Mouse (Mus musculus) ovary, postnatal 14 days (tissue): ENCODE data around the gene Slc6a19.
"Not testable (repeated sequence)": the region's sequence is repeated elsewhere in the genome, so short reads cannot be mapped to it uniquely, and the experiment has no call there.

Experiments
- DNase-seq: peaks from one replicate; pipeline ENCODE4 v3.0.0; 2022; ENCODE audit warnings: low spot score

Gene Slc6a19

GRCm38 (mm10) chr13:73712228-73712627 lies 7.6 kb upstream of the Slc6a19 start:
- no peak for DNase-seq

DNA sequence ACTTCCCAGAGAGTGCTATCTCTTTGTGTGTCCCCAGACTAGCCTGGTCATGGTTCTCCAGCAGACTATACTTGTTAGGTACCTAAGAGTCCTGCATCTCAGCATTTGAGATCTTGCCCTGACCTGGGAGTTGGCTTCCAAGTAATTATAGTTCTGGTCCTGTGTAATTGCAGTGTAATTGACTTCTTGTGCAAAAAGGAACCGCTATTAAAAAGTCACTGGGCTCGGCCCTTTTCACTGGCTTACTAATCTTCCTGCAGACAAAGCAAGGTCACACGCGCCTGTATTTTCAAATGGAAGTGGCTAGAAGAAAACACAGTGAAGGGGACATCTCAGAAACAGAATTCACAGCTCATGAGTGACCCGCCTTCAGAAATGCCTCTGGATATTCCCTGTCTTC lies 7.1 kb upstream of the Slc6a19 start:
- DNase-seq, result no peak

DNA sequence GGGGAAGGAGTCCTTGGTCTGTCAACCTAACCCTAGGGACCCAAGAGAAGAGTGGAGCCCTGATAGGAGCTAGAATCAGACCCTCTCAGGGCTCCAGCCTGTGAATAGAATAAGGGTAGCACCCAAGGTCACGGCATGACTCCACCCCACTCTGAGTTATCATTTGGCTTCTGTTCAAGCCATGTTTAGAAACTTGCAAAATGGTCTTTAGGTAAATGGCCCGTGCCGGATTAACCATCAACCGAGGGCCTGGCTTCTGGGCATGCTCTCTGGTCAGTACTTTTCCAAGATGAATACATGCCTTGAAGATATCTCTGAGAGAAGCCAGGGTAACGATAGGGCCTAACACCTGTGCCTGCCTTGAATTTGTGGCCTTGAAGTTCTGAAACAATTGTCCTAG lies 6.6 kb upstream of the Slc6a19 start:
- DNase-seq, result no peak

- no peak for DNase-seq
Measured at GRCm38 (mm10) chr13:73709491-73709890, 4.8 kb upstream of the Slc6a19 start.

DNA sequence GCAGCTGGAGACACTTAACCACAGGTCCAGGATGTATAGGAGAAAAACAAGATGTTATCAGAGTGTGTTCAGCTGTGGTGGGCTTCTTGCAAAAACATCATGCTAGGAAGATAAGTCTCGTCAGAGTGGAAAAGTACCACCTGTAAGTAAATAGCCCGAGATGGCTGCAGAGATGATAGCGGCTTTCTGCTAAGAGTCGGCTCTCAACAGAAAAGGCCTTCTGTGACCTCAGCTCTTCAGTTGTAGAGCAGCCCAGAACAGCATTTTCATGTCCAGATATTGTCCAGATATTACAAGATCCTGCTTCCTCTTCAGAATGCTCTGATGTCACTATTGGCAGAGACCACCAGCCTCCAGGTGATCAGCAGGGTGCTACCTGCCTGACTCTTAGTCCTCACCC lies 1.2 kb downstream of the Slc6a19 start:
- not testable (repeated sequence) for DNase-seq

DNA sequence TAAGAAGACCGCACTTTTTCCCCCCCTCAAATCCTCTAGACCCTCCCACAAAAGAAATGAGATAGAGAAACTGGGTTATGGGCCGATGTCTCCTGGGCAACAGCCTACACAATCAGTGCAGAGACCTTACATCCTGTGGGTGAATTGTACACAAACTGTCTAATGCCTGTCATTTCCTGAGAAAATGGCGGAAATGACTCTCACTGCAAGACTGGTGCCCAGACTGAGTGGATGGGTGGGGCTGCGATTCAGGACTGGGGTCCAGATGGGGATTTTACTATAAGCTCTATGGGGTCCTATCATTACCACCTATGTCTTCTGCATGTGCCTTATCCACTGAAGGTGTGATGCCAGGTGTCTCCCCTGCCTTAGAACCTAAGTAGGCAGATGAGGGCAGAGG lies 1.9 kb downstream of the Slc6a19 start:
- DNase-seq, result no peak

DNA sequence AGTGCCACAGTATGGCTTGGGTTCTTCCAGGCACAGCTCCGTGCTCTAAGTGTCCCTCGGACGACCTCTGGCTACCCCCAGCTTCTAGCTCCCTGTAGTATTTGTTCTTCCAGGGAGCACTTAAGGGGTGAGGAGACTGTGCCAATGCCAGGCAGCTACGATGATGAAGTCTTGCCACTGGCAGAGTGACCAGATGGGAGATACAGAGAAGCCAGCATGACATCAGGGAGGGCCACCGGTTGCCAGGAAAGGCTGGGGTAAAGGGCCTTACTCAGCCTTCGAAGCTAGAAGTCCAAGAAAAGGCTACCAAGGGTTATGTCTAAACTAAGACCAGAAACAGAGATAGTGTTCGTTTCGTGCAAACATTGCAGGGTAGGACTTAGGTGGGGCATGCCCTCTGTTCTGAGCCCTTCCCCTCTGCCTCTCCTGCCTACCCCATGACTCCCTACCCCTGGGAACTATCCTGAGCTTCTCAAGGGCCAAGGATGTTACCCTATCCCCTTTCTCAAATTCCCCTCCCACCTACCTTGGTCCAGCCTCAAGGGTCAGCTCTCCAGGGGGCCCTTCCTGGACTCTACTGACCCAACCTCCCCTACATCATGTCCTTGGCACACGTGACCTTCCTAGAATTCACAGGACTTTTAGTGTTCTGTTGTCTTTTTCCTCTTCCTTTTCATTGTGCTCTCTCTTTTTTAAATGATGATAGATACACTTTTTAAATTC lies 3.3 kb downstream of the Slc6a19 start:
- no peak for DNase-seq

DNA sequence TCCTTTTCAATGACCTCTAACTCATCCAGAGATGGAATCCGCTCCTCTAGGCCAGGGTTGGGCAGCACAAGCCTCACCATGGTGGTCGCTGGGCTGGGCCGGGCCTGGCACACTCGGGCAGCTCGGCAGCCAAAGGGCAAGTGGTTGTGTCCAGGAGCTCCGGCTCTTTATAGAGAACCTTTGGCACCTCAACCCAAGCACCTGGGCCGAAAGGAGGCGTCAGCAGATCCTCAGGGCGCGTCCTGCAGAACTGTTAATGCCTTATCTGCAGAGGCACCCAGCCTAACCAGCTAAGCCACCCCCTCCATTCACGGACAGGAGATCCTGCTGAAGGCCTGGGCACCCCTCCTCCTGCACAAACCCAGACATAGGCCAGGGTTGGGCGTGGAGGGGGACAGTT lies 4.1 kb downstream of the Slc6a19 start:
- DNase-seq, result no peak

- no peak for DNase-seq
Measured at GRCm38 (mm10) chr13:73699714-73700113, 5.0 kb downstream of the Slc6a19 start.

DNA sequence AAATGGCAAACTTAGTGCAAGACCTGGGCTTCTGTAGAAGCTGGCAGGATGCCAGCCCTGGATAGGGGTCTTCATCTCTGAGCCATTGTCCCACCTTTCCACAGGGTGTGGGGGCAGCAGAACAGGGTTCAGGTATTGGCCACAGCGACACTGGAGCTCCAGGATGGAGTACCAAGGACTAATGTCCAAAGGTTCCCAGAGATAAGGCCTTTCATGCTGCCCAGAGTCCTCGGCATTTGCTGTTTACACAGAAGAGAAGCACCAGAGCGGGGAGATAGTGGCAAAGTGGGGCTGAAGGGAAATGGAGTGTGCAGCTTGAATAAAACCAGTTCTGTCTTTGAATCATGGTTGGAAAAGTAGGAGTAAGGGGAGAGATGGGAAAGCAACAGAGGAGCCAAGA lies 8.1 kb downstream of the Slc6a19 start:
- no peak for DNase-seq

- DNase-seq, result no peak
Measured at GRCm38 (mm10) chr13:73694972-73695371, 9.7 kb downstream of the Slc6a19 start.

- no peak for DNase-seq
Measured at GRCm38 (mm10) chr13:73693333-73693732, 11.3 kb downstream of the Slc6a19 start.

GRCm38 (mm10) chr13:73692249-73692868 lies 12.3 kb downstream of the Slc6a19 start:
- peak; percentile 56 for DNase-seq

- DNase-seq, result no peak
Measured at GRCm38 (mm10) chr13:73688934-73689333, 15.7 kb downstream of the Slc6a19 start.

GRCm38 (mm10) chr13:73687601-73688000 lies 17.1 kb downstream of the Slc6a19 start:
- DNase-seq, result no peak

DNA sequence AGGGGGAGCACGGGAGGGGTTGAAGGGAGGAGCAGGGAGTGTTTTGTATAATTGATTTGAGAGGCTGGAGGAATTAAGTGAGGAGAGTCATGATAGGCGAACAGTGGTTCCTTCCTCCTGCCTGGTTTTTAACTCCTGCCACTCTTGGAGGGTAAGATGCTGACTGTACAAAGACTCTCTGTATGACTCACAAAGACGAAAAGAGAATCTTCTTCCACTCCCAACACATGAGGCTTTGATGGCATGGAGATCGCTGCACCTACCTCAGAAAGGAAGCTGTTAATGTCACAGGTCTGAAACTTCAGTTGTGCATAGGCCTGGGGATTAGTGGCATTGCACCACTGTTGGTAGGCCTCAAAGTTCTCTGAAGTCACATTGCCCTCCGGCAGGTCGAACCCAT lies 19.2 kb downstream of the Slc6a19 start:
- no peak for DNase-seq

DNA sequence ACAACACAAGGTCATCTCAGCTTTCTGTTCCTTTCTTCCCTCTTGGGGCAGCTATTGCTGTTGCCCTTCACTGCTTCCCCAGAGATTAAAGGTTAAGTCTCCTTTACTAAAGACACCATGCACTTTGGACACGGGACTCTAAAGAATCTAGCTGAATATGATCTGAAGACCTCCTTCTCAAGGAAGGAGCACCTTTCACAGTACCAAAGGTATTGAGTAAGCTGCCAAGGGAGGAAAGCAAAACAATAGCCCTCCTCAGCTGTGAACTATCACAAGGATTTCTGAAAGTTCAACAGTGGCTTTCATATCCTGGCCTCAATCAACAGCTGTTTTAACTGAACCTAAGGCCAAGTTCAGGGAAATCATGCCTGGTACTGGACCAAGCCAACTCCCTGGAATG lies 20.3 kb downstream of the Slc6a19 start:
- DNase-seq, result no peak

DNA sequence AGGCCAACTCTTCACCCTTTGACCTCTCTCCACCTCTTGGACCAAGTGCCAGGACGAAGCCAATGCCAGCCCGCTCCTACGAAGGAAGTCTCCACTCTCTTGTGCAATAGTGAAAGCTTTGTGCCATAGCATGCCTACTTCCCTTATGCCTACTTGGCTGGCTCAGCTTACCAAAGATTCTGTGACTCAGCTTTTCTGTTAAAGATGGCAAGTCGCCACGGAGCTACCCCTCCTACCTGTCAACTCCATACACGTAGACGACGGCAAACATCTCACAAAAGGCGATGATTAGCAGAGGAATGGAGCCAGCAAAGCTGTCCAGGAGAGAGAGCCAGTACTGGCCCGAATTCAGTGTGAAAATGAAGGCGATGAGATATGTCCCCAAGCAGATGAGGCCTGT lies 21.0 kb downstream of the Slc6a19 start:
- DNase-seq, result peak; percentile 4

GRCm38 (mm10) chr13:73682226-73682625 lies 22.4 kb downstream of the Slc6a19 start:
- DNase-seq, result no peak

DNA sequence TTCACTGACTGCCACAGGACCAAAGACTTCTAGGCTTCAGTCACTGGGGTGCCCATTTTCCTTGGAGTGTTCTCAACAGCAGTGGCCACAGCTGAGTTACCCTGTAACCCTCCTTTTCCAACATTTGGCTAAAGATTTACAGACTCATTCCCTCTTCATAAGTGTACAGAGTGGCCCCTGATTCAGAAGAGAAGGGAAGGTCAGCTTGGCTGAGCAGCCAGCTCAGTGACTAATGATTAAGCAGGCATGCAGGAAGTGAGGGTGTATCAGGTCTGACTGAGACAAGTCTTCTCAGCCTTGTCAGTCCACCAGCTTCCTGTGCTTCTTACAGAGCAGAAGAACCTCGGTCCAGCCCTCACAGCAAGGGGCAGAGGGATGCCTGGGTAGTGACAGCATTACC lies 24.3 kb downstream of the Slc6a19 start:
- no peak for DNase-seq

DNA sequence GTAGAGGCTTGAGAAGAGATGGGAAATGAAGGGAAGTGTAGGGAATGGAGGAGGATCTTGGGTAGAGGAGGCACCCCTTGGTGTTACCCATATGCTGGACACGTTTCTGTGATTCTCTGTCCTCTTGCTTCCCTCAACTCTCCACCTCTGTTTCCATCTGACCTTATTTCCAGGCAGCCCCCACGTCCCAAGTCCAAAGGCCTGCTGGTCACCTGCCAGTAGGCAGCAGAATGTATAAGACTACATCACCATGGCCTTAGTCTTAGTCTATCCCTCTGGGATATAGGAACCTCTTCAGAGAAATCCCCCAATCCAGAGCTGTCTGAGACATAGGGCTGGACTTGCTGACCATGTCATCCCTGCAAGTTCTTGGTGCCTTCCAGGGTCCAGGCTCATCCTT lies 25.4 kb downstream of the Slc6a19 start:
- DNase-seq, result no peak

GRCm38 (mm10) chr13:73677853-73678252 lies 26.8 kb downstream of the Slc6a19 start, which contains the start of gene Slc6a18:
TSS of gene Slc6a18 (minus strand) at chr13:73678023.
- DNase-seq, result no peak

DNA sequence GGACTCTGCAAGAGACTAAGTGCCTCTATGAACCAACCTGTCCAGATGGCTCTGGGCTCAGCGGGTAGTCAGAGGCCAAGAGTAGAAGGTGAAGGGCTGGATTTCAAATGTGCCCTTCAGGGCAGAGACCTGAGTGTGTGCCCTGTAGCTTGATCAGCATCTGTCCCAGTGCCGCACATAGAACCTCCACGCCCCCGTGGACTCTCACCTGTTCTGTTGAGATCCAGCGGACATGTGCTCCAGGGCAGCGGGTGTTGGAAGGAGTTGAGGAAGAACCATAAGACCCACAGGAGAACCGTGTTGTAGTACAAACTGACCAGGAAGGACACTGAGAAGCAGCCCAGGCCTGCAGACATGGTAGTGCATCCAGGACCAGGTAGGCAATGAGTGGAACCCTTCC lies 29.5 kb downstream of the Slc6a19 start:
- no peak for DNase-seq

GRCm38 (mm10) chr13:73660163-73660695 lies 44.4 kb downstream of the Slc6a19 start:
- DNase-seq, result no peak
